Mouse (Mus musculus) MEL (cell line): ENCODE measurements at regions not wholly inside any gene's neighbourhood (a gene's known extent, or its start where the extent isn't known, plus 50 kb on each side); places are given as distances from the start of the nearest gene placed in this dataset.

ENCODE experiments used
- BHLHE40 ChIP-seq: IDR thresholded peaks from 2 replicates; pipeline ENCODE4 v1.6.1; 2012; ENCODE audit warnings: low read depth, mild to moderate bottlenecking, inconsistent platforms, low read length, improper control_type of control experiment, borderline replicate concordance
- CTCF ChIP-seq, 3 experiments: IDR thresholded peaks in 2 of 3; conservative IDR thresholded peaks in 1 of 3; 2 replicates each; pipeline ENCODE4 v1.5.1; 2011 to 2012; ENCODE audit warnings: low read length in 3 of 3, low read depth in 2 of 3, mild to moderate bottlenecking in 2 of 3, improper control_type of control experiment in 1 of 3, inconsistent platforms in 1 of 3, mixed read lengths in 1 of 3, moderate library complexity in 1 of 3; ENCODE audit not compliant: control insufficient read depth in 1 of 3, insufficient read depth in 1 of 3, poor library complexity in 1 of 3, severe bottlenecking in 1 of 3
- EP300 ChIP-seq, 2 experiments: IDR thresholded peaks; 2 replicates each; pipeline ENCODE4 v1.6.1; 2011; ENCODE audit warnings: improper control_type of control experiment in 2 of 2, low read length in 2 of 2, low read depth in 1 of 2, mild to moderate bottlenecking in 1 of 2
- ETS1 ChIP-seq: IDR thresholded peaks from 2 replicates; pipeline ENCODE4 v1.6.1; 2012; ENCODE audit warnings: low read depth, mild to moderate bottlenecking, inconsistent platforms, low read length, improper control_type of control experiment, moderate library complexity
- HCFC1 ChIP-seq: IDR thresholded peaks from 2 replicates; pipeline ENCODE4 v1.6.1; 2012; ENCODE audit warnings: low read depth, mild to moderate bottlenecking, inconsistent platforms, low read length, improper control_type of control experiment, moderate library complexity
- MEF2A ChIP-seq: IDR thresholded peaks from 2 replicates; pipeline ENCODE4 v1.6.1; 2014; ENCODE audit warnings: low read depth, mild to moderate bottlenecking, inconsistent platforms, low read length, improper control_type of control experiment; ENCODE audit not compliant: poor library complexity, insufficient replicate concordance, severe bottlenecking; ENCODE audit errors: extremely low read depth
- POLR2A ChIP-seq, 2 experiments: IDR thresholded peaks; 2 replicates each; pipeline ENCODE4 v1.6.1; 2011 to 2012; ENCODE audit warnings: low read length in 2 of 2, mild to moderate bottlenecking in 2 of 2, control low read depth in 1 of 2, improper control_type of control experiment in 1 of 2, low read depth in 1 of 2, moderate library complexity in 1 of 2; ENCODE audit not compliant: control insufficient read depth in 1 of 2, insufficient read depth in 1 of 2, poor library complexity in 1 of 2
- POLR2AphosphoS2 ChIP-seq: IDR thresholded peaks from 2 replicates; pipeline ENCODE4 v1.6.1; 2011; ENCODE audit warnings: low read length, improper control_type of control experiment
- RCOR1 ChIP-seq: IDR thresholded peaks from 2 replicates; pipeline ENCODE4 v1.6.1; 2012; ENCODE audit warnings: low read depth, mild to moderate bottlenecking, inconsistent platforms, low read length, improper control_type of control experiment
- SIN3A ChIP-seq: IDR thresholded peaks from 2 replicates; pipeline ENCODE4 v1.6.1; 2012; ENCODE audit warnings: low read length, improper control_type of control experiment, inconsistent platforms
- TBP ChIP-seq: IDR thresholded peaks from 2 replicates; pipeline ENCODE4 v1.8.0; 2011; ENCODE audit warnings: low read depth, low read length, improper control_type of control experiment
- ZNF384 ChIP-seq: IDR thresholded peaks from 2 replicates; pipeline ENCODE4 v1.6.1; 2012; ENCODE audit warnings: low read depth, mild to moderate bottlenecking, inconsistent platforms, low read length, improper control_type of control experiment

DNA sequence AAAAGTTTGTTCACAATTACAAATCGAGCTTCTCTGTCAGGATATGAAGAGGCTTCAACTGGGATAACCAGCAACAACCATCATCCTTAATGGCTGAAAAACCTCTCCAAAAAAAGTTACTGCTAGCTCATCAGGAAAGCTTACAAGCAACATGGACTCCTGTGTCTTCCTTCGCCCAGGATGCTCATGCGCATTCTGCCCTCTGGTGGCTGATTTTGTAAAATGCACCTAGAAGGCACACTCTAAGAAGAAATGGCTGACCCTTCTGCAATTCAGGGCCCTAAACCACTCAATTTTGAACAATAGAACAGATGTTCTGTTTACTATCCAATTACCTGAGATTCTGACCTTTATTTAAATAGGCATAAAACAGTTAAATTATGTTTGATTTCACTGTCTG lies 115.0 kb upstream of the Fam204a start:
- TF ChIP-seq CTCF (IDR thresholded peaks at IDR 0.05 in 2 of 3, conservative IDR thresholded peaks at IDR 0.05 in 1 of 3; ENCODE audit: control insufficient read depth in 1 of 3, insufficient read depth in 1 of 3, low read depth in 2 of 3, low read length in 3 of 3, poor library complexity in 1 of 3, severe bottlenecking in 1 of 3) (peak; percentile 87 to 93 (median 92)), EP300 (IDR thresholded peaks at IDR 0.05; ENCODE audit: low read depth in 1 of 2, low read length in 2 of 2) (no peak), POLR2AphosphoS2 (no peak), ZNF384 (no peak), SIN3A (no peak), MEF2A (no peak), RCOR1 (no peak), POLR2A (IDR thresholded peaks at IDR 0.05; ENCODE audit: control insufficient read depth in 1 of 2, insufficient read depth in 1 of 2, low read depth in 1 of 2, low read length in 2 of 2, poor library complexity in 1 of 2) (no peak), HCFC1 (no peak), ETS1 (no peak), TBP (no peak), BHLHE40 (no peak)
